Mouse (Mus musculus) intestine, embryonic 16.5 days (tissue): ENCODE measurements around the gene Plekhh2. TPM values are rescaled to one million over a fixed set of nuclear protein-coding genes. Genes with fewer than 3 reads are reported as not detected.

Source experiments
- ATAC-seq: fragments of 200-750 bp; cut with Nextera tagmentation; 2 replicates; pipeline ENCODE4 v1.8.0; 2017; ENCODE audit warnings: moderate TSS enrichment, moderate library complexity
- H3K27ac ChIP-seq: fragments of 300-500 bp; sonication (generic); 2 replicates; pipeline ENCODE4 v1.5.1; 2014; ENCODE audit warnings: mild to moderate bottlenecking, low read length
- H3K27me3 ChIP-seq: fragments of 300-500 bp; sonication (generic); replicated peaks from 2 replicates; pipeline ENCODE4 v1.6.1; 2014; ENCODE audit warnings: low read length, control low read depth, mixed read lengths; ENCODE audit not compliant: control insufficient read depth, insufficient read depth
- H3K36me3 ChIP-seq: fragments of 300-500 bp; sonication (generic); 2 replicates; pipeline ENCODE4 v1.6.1; 2014; ENCODE audit warnings: low read length, control low read depth; ENCODE audit not compliant: control insufficient read depth, insufficient read depth
- H3K4me1 ChIP-seq: fragments of 300-500 bp; sonication (generic); 2 replicates; pipeline ENCODE4 v1.6.1; 2014; ENCODE audit warnings: low read length, control low read depth, mixed read lengths; ENCODE audit not compliant: control insufficient read depth, insufficient read depth
- H3K4me2 ChIP-seq: fragments of 300-500 bp; sonication (generic); 2 replicates; pipeline ENCODE4 v1.6.1; 2014; ENCODE audit warnings: low read depth, low read length, control low read depth
- H3K4me3 ChIP-seq: fragments of 300-500 bp; sonication (generic); 2 replicates; pipeline ENCODE4 v1.5.1; 2014; ENCODE audit warnings: mild to moderate bottlenecking, low read length
- H3K9ac ChIP-seq: fragments of 300-500 bp; sonication (generic); 2 replicates; pipeline ENCODE4 v1.6.1; 2014; ENCODE audit warnings: low read depth, low read length
- H3K9me3 ChIP-seq: fragments of 300-500 bp; sonication (generic); 2 replicates; pipeline ENCODE4 v1.6.1; 2016; ENCODE audit warnings: low read length, control low read depth; ENCODE audit not compliant: control insufficient read depth
- WGBS: fragments of 180-500 bp; shearing (Covaris S2); extraction: QIAGEN DNeasy Blood & Tissue Kit; methylation state at CpG from one replicate; pipeline ENCODE4 v1.1.7; 2014; 5-methylcytosine and 5-hydroxymethylcytosine counted together
- polyA plus RNA-seq: library from polyadenylated mRNA; unstranded; fragments of >200 nt; fragmentation: Nextera tagmentation; extraction: Ambion mirVana; gene quantifications from 2 replicates; pipeline ENCODE4 v1.2.1, GENCODE M21; 2015

The Plekhh2 gene
- polyA plus RNA-seq = 6.1 and 6.5 TPM in 2 replicates

- under 1% methylated on average over 79 of the region's 79 CpGs for WGBS
Observed at GRCm38 (mm10) chr17:84511682-84512515, at the start of gene Plekhh2. Plekhh2 (plus strand) TSS chr17:84511895.

GRCm38 (mm10) chr17:84465753-84466608, 45.7 kb upstream of the Plekhh2 start, which contains the start of gene Thada:
Thada (minus strand) TSS chr17:84466205.
- H3K27ac ChIP-seq = peak within 1 kb of the TSS; percentile 76
- H3K9me3 ChIP-seq = no peaks in the 10 kb centered on the region
- no peaks in the 10 kb centered on the region for H3K36me3 ChIP-seq
- peak within 1 kb of the TSS; percentile 86 for H3K9ac ChIP-seq
- H3K4me3 ChIP-seq = peak within 1 kb of the TSS; percentile 89
- H3K4me1 ChIP-seq = peaks cover 8% of the 10 kb centered on the region
- H3K4me2 ChIP-seq = peak within 1 kb of the TSS; percentile 87
- no peaks in the 10 kb centered on the region for H3K27me3 ChIP-seq
- peak; percentile 98 for ATAC-seq
- WGBS = under 1% methylated on average over 67 of the region's 67 CpGs

More at GRCm38 (mm10) chr17:84511682-84512515, at the start of gene Plekhh2:
- Histone ChIP-seq H3K4me1 (peaks cover 22% of the 10 kb centered on the region), H3K27ac (peak within 1 kb of the TSS; percentile 82), H3K4me2 (peak within 1 kb of the TSS; percentile 94), H3K4me3 (peak within 1 kb of the TSS; percentile 80), H3K9ac (peak within 1 kb of the TSS; percentile 88), H3K9me3 (no peaks in the 10 kb centered on the region), H3K27me3 (no peaks in the 10 kb centered on the region), H3K36me3 (no peaks in the 10 kb centered on the region)
- ATAC-seq = peak; percentile 92

GRCm38 (mm10) chr17:84474312-84474711, 37.4 kb upstream of the Plekhh2 start:
- no peak overlapping the region for H3K4me2 ChIP-seq
- WGBS = 45% methylated on average over 4 of the region's 4 CpGs
- no peak overlapping the region for H3K27ac ChIP-seq
- no peak for ATAC-seq
- H3K4me1 ChIP-seq = no peaks in the 10 kb centered on the region
- no peak overlapping the region for H3K9ac ChIP-seq
- no peaks in the 10 kb centered on the region for H3K36me3 ChIP-seq
- no peaks in the 10 kb centered on the region for H3K27me3 ChIP-seq
- no peak overlapping the region for H3K4me3 ChIP-seq
- no peaks in the 10 kb centered on the region for H3K9me3 ChIP-seq

GRCm38 (mm10) chr17:84477176-84477575, 34.5 kb upstream of the Plekhh2 start:
- H3K36me3 ChIP-seq = no peaks in the 10 kb centered on the region
- H3K9me3 ChIP-seq = no peaks in the 10 kb centered on the region
- H3K27ac ChIP-seq = no peak overlapping the region
- no peak overlapping the region for H3K9ac ChIP-seq
- WGBS = 83% methylated on average over 5 of the region's 5 CpGs
- H3K4me2 ChIP-seq = no peak overlapping the region
- no peaks in the 10 kb centered on the region for H3K4me1 ChIP-seq
- ATAC-seq = no peak
- no peak overlapping the region for H3K4me3 ChIP-seq
- no peaks in the 10 kb centered on the region for H3K27me3 ChIP-seq

GRCm38 (mm10) chr17:84478276-84478675, 33.4 kb upstream of the Plekhh2 start:
- H3K27ac ChIP-seq = no peak overlapping the region
- H3K9me3 ChIP-seq = no peaks in the 10 kb centered on the region
- 83% methylated on average over 4 of the region's 4 CpGs for WGBS
- H3K36me3 ChIP-seq = no peaks in the 10 kb centered on the region
- H3K27me3 ChIP-seq = no peaks in the 10 kb centered on the region
- no peak overlapping the region for H3K4me3 ChIP-seq
- no peaks in the 10 kb centered on the region for H3K4me1 ChIP-seq
- no peak overlapping the region for H3K4me2 ChIP-seq
- ATAC-seq = no peak
- no peak overlapping the region for H3K9ac ChIP-seq

- ATAC-seq = no peak
- Histone ChIP-seq H3K9me3 (no peaks in the 10 kb centered on the region), H3K27me3 (no peaks in the 10 kb centered on the region), H3K4me3 (no peak overlapping the region), H3K4me2 (no peak overlapping the region), H3K9ac (no peak overlapping the region), H3K36me3 (no peaks in the 10 kb centered on the region), H3K4me1 (no peaks in the 10 kb centered on the region), H3K27ac (no peak overlapping the region)
- 49% methylated on average over 15 of the region's 15 CpGs for WGBS
Observed at GRCm38 (mm10) chr17:84480464-84481355, 31.0 kb upstream of the Plekhh2 start.

- no peak overlapping the region for H3K4me3 ChIP-seq
- no peaks in the 10 kb centered on the region for H3K9me3 ChIP-seq
- H3K4me1 ChIP-seq = no peaks in the 10 kb centered on the region
- ATAC-seq = no peak
- no peaks in the 10 kb centered on the region for H3K27me3 ChIP-seq
- H3K36me3 ChIP-seq = no peaks in the 10 kb centered on the region
- no peak overlapping the region; the same call in 1 of the 2 replicates for H3K27ac ChIP-seq
- WGBS = 90% methylated on average over 3 of the region's 3 CpGs
- H3K9ac ChIP-seq = no peak overlapping the region
- no peak overlapping the region for H3K4me2 ChIP-seq
Observed at GRCm38 (mm10) chr17:84482831-84483230, 28.9 kb upstream of the Plekhh2 start.

GRCm38 (mm10) chr17:84483673-84484320, 27.9 kb upstream of the Plekhh2 start:
- Histone ChIP-seq H3K4me2 (no peak overlapping the region), H3K9me3 (no peaks in the 10 kb centered on the region), H3K36me3 (no peaks in the 10 kb centered on the region), H3K9ac (no peak overlapping the region), H3K4me1 (no peaks in the 10 kb centered on the region), H3K27ac (no peak overlapping the region), H3K27me3 (no peaks in the 10 kb centered on the region), H3K4me3 (no peak overlapping the region)
- 54% methylated on average over 6 of the region's 6 CpGs for WGBS
- peak; percentile 53; the same call in 1 of the 2 replicates for ATAC-seq
